Mouse (Mus musculus) spleen, postnatal 4 days (tissue): ENCODE data around the gene 2310057J18Rik.
"Not testable (repeated sequence)": the region's sequence is repeated elsewhere in the genome, so short reads cannot be mapped to it uniquely, and the experiment has no call there.

ENCODE experiments used
- DNase-seq, 2 experiments: peaks; one replicate each; pipeline ENCODE4 v3.0.0; 2022; ENCODE audit warnings: low spot score in 2 of 2

The 2310057J18Rik gene

GRCm38 (mm10) chr10:28986203-28986602 is at the start of gene 2310057J18Rik:
Gene 2310057J18Rik (minus strand): TSS chr10:28986303.
- DNase-seq: no peak

- DNase-seq: not testable (repeated sequence)
These were observed 43.9 kb upstream of the 2310057J18Rik start for GRCm38 (mm10) chr10:29029960-29030359.

GRCm38 (mm10) chr10:29019496-29020270 is 33.6 kb upstream of the 2310057J18Rik start:
- DNase-seq: no peak

- DNase-seq: no peak
These were observed 11.7 kb upstream of the 2310057J18Rik start for GRCm38 (mm10) chr10:28997776-28998175.

- no peak for DNase-seq
These were observed 2.9 kb upstream of the 2310057J18Rik start for GRCm38 (mm10) chr10:28988990-28989389.

- no peak for DNase-seq
These were observed 17.9 kb downstream of the 2310057J18Rik start for GRCm38 (mm10) chr10:28968189-28968588.

GRCm38 (mm10) chr10:28955138-28955537 is 31.0 kb downstream of the 2310057J18Rik start:
- DNase-seq: peak; percentile 15 to 62

- DNase-seq: no peak
These were observed 31.6 kb downstream of the 2310057J18Rik start for GRCm38 (mm10) chr10:28954515-28954914.
